Mouse (Mus musculus): ENCODE results near the gene Wdr34.

GRCm38 (mm10) chr2:30067031-30067888 lies 18.6 kb upstream of the Wdr34 start:
- TF ChIP-seq CTCF (IDR thresholded peaks at IDR 0.05; ENCODE audit: low read depth, low read length): no peak
- TF ChIP-seq POLR2AphosphoS5 (IDR thresholded peaks at IDR 0.05; ENCODE audit: insufficient replicate concordance, low read depth, low read length): no peak
- no peak for TF ChIP-seq GATA1 (IDR thresholded peaks at IDR 0.05; ENCODE audit: borderline replicate concordance, low read length)
- no peak for TF ChIP-seq TAL1 (conservative IDR thresholded peaks at IDR 0.05; ENCODE audit: low read depth, low read length)
